Mouse (Mus musculus): ENCODE results near the gene Fam209. TPM values are rescaled to one million over a fixed set of nuclear protein-coding genes. Genes with fewer than 3 reads are reported as not detected.

Gene Fam209
- polyA plus RNA-seq (2014; fragmentation: Nextera tagmentation; extraction: Ambion mirVana) = 0.40 TPM in 1 of 2 replicates, not detected in the other

GRCm38 (mm10) chr2:172472318-172472717, at the start of gene Fam209:
TSS of gene Fam209 (plus strand) at chr2:172472520.
- no peak for ATAC-seq (ENCODE audit: low FRiP score, low TSS enrichment)
- H3K9me3 ChIP-seq (ENCODE audit: control insufficient read depth, low read length) = no peaks in the 10 kb centered on the region
- no peak within 1 kb of the TSS for H3K27ac ChIP-seq (ENCODE audit: low read depth, low read length)
- no peak within 1 kb of the TSS for H3K9ac ChIP-seq (ENCODE audit: low read depth, low read length)
- no peaks in the 10 kb centered on the region for H3K27me3 ChIP-seq (ENCODE audit: control insufficient read depth, insufficient read depth, low read length)
- 89% methylated on average over 11 of the region's 11 CpGs for WGBS
- H3K36me3 ChIP-seq (ENCODE audit: control insufficient read depth, insufficient read depth, low read length) = peaks cover 24% of the 10 kb centered on the region
- no peak within 1 kb of the TSS for H3K4me3 ChIP-seq (ENCODE audit: low read length)
- H3K4me1 ChIP-seq (ENCODE audit: control insufficient read depth, insufficient read depth, low read length) = no peaks in the 10 kb centered on the region
- no peak within 1 kb of the TSS for H3K4me2 ChIP-seq (replicated peaks; ENCODE audit: low read depth, low read length)

GRCm38 (mm10) chr2:172430609-172431008, 41.7 kb upstream of the Fam209 start:
- Histone ChIP-seq H3K27me3 (ENCODE audit: control insufficient read depth, insufficient read depth, low read length) (no peaks in the 10 kb centered on the region), H3K36me3 (ENCODE audit: control insufficient read depth, insufficient read depth, low read length) (no peaks in the 10 kb centered on the region), H3K4me2 (replicated peaks; ENCODE audit: low read depth, low read length) (no peak overlapping the region), H3K27ac (ENCODE audit: low read depth, low read length) (no peak overlapping the region), H3K4me1 (ENCODE audit: control insufficient read depth, insufficient read depth, low read length) (no peaks in the 10 kb centered on the region), H3K9ac (ENCODE audit: low read depth, low read length) (no peak overlapping the region), H3K9me3 (ENCODE audit: control insufficient read depth, low read length) (no peaks in the 10 kb centered on the region), H3K4me3 (ENCODE audit: low read length) (no peak overlapping the region)
- WGBS = 63% methylated on average over 1 of the region's 1 CpGs
- peak; percentile 49; the same call in 1 of the 2 replicates for ATAC-seq (ENCODE audit: low FRiP score, low TSS enrichment)

GRCm38 (mm10) chr2:172433746-172434145, 38.6 kb upstream of the Fam209 start:
- Histone ChIP-seq H3K4me3 (ENCODE audit: low read length) (no peak overlapping the region), H3K36me3 (ENCODE audit: control insufficient read depth, insufficient read depth, low read length) (no peaks in the 10 kb centered on the region), H3K27me3 (ENCODE audit: control insufficient read depth, insufficient read depth, low read length) (no peaks in the 10 kb centered on the region), H3K4me2 (replicated peaks; ENCODE audit: low read depth, low read length) (no peak overlapping the region), H3K9me3 (ENCODE audit: control insufficient read depth, low read length) (no peaks in the 10 kb centered on the region), H3K4me1 (ENCODE audit: control insufficient read depth, insufficient read depth, low read length) (no peaks in the 10 kb centered on the region), H3K27ac (ENCODE audit: low read depth, low read length) (no peak overlapping the region), H3K9ac (ENCODE audit: low read depth, low read length) (no peak overlapping the region)
- ATAC-seq (ENCODE audit: low FRiP score, low TSS enrichment) = no peak
- 47% methylated on average over 5 of the region's 5 CpGs for WGBS

- Histone ChIP-seq H3K9ac (ENCODE audit: low read depth, low read length) (no peak overlapping the region), H3K27me3 (ENCODE audit: control insufficient read depth, insufficient read depth, low read length) (no peaks in the 10 kb centered on the region), H3K36me3 (ENCODE audit: control insufficient read depth, insufficient read depth, low read length) (no peaks in the 10 kb centered on the region), H3K9me3 (ENCODE audit: control insufficient read depth, low read length) (no peaks in the 10 kb centered on the region), H3K4me3 (ENCODE audit: low read length) (no peak overlapping the region), H3K4me1 (ENCODE audit: control insufficient read depth, insufficient read depth, low read length) (peaks cover 14% of the 10 kb centered on the region; the same call in 1 of the 2 replicates), H3K4me2 (replicated peaks; ENCODE audit: low read depth, low read length) (no peak overlapping the region), H3K27ac (ENCODE audit: low read depth, low read length) (no peak overlapping the region)
- ATAC-seq (ENCODE audit: low FRiP score, low TSS enrichment) = no peak
- WGBS = 70% methylated on average over 16 of the region's 16 CpGs
Observed at GRCm38 (mm10) chr2:172437371-172437952, 34.9 kb upstream of the Fam209 start.

- Histone ChIP-seq H3K4me2 (replicated peaks; ENCODE audit: low read depth, low read length) (peak within 1 kb of the TSS; percentile 71), H3K9ac (ENCODE audit: low read depth, low read length) (peak within 1 kb of the TSS; percentile 67), H3K4me1 (ENCODE audit: control insufficient read depth, insufficient read depth, low read length) (peaks cover 14% of the 10 kb centered on the region; the same call in 1 of the 2 replicates), H3K27ac (ENCODE audit: low read depth, low read length) (no peak within 1 kb of the TSS), H3K36me3 (ENCODE audit: control insufficient read depth, insufficient read depth, low read length) (no peaks in the 10 kb centered on the region; the same call in 1 of the 2 replicates), H3K9me3 (ENCODE audit: control insufficient read depth, low read length) (no peaks in the 10 kb centered on the region), H3K4me3 (ENCODE audit: low read length) (peak within 1 kb of the TSS; percentile 77), H3K27me3 (ENCODE audit: control insufficient read depth, insufficient read depth, low read length) (no peaks in the 10 kb centered on the region)
- WGBS = 2% methylated on average over 35 of the region's 35 CpGs
- ATAC-seq (ENCODE audit: low FRiP score, low TSS enrichment) = peak; percentile 98
Observed at GRCm38 (mm10) chr2:172439843-172440639, 32.3 kb upstream of the Fam209 start, which contains the start of gene Rtf2. TSS of gene Rtf2 (plus strand) at chr2:172440556.

- Histone ChIP-seq H3K4me3 (ENCODE audit: low read length) (peak overlapping the region; percentile 77), H3K4me2 (replicated peaks; ENCODE audit: low read depth, low read length) (peak overlapping the region; percentile 71), H3K27me3 (ENCODE audit: control insufficient read depth, insufficient read depth, low read length) (no peaks in the 10 kb centered on the region), H3K9me3 (ENCODE audit: control insufficient read depth, low read length) (no peaks in the 10 kb centered on the region), H3K36me3 (ENCODE audit: control insufficient read depth, insufficient read depth, low read length) (peaks cover under 1% of the 10 kb centered on the region; the same call in 1 of the 2 replicates), H3K9ac (ENCODE audit: low read depth, low read length) (peak overlapping the region; percentile 67), H3K27ac (ENCODE audit: low read depth, low read length) (no peak overlapping the region), H3K4me1 (ENCODE audit: control insufficient read depth, insufficient read depth, low read length) (peaks cover 14% of the 10 kb centered on the region; the same call in 1 of the 2 replicates)
- no peak; the same call in 1 of the 2 replicates for ATAC-seq (ENCODE audit: low FRiP score, low TSS enrichment)
- WGBS = 1% methylated on average over 21 of the region's 21 CpGs
Observed at GRCm38 (mm10) chr2:172440640-172441005, 31.7 kb upstream of the Fam209 start.

GRCm38 (mm10) chr2:172441176-172441575, 31.1 kb upstream of the Fam209 start:
- no peak overlapping the region for H3K27ac ChIP-seq (ENCODE audit: low read depth, low read length)
- no peak for ATAC-seq (ENCODE audit: low FRiP score, low TSS enrichment)
- H3K4me1 ChIP-seq (ENCODE audit: control insufficient read depth, insufficient read depth, low read length) = peaks cover 14% of the 10 kb centered on the region; the same call in 1 of the 2 replicates
- peaks cover 6% of the 10 kb centered on the region; the same call in 1 of the 2 replicates for H3K36me3 ChIP-seq (ENCODE audit: control insufficient read depth, insufficient read depth, low read length)
- peak overlapping the region; percentile 77 for H3K4me3 ChIP-seq (ENCODE audit: low read length)
- peak overlapping the region; percentile 71 for H3K4me2 ChIP-seq (replicated peaks; ENCODE audit: low read depth, low read length)
- peak overlapping the region; percentile 67 for H3K9ac ChIP-seq (ENCODE audit: low read depth, low read length)
- H3K9me3 ChIP-seq (ENCODE audit: control insufficient read depth, low read length) = no peaks in the 10 kb centered on the region
- H3K27me3 ChIP-seq (ENCODE audit: control insufficient read depth, insufficient read depth, low read length) = no peaks in the 10 kb centered on the region
- WGBS = 32% methylated on average over 6 of the region's 6 CpGs

GRCm38 (mm10) chr2:172445617-172446016, 26.7 kb upstream of the Fam209 start:
- WGBS = 94% methylated on average over 4 of the region's 4 CpGs
- no peaks in the 10 kb centered on the region for H3K9me3 ChIP-seq (ENCODE audit: control insufficient read depth, low read length)
- H3K27ac ChIP-seq (ENCODE audit: low read depth, low read length) = no peak overlapping the region
- H3K36me3 ChIP-seq (ENCODE audit: control insufficient read depth, insufficient read depth, low read length) = peaks cover 49% of the 10 kb centered on the region
- H3K27me3 ChIP-seq (ENCODE audit: control insufficient read depth, insufficient read depth, low read length) = no peaks in the 10 kb centered on the region
- peaks cover 8% of the 10 kb centered on the region; the same call in 1 of the 2 replicates for H3K4me1 ChIP-seq (ENCODE audit: control insufficient read depth, insufficient read depth, low read length)
- no peak overlapping the region for H3K4me2 ChIP-seq (replicated peaks; ENCODE audit: low read depth, low read length)
- no peak for ATAC-seq (ENCODE audit: low FRiP score, low TSS enrichment)
- H3K9ac ChIP-seq (ENCODE audit: low read depth, low read length) = no peak overlapping the region
- no peak overlapping the region for H3K4me3 ChIP-seq (ENCODE audit: low read length)

GRCm38 (mm10) chr2:172447317-172447716, 25.0 kb upstream of the Fam209 start:
- Histone ChIP-seq H3K36me3 (ENCODE audit: control insufficient read depth, insufficient read depth, low read length) (peaks cover 59% of the 10 kb centered on the region), H3K27ac (ENCODE audit: low read depth, low read length) (no peak overlapping the region), H3K4me1 (ENCODE audit: control insufficient read depth, insufficient read depth, low read length) (no peaks in the 10 kb centered on the region), H3K4me2 (replicated peaks; ENCODE audit: low read depth, low read length) (no peak overlapping the region), H3K9ac (ENCODE audit: low read depth, low read length) (no peak overlapping the region), H3K9me3 (ENCODE audit: control insufficient read depth, low read length) (no peaks in the 10 kb centered on the region), H3K27me3 (ENCODE audit: control insufficient read depth, insufficient read depth, low read length) (no peaks in the 10 kb centered on the region), H3K4me3 (ENCODE audit: low read length) (no peak overlapping the region)
- no peak for ATAC-seq (ENCODE audit: low FRiP score, low TSS enrichment)
- WGBS = 94% methylated on average over 6 of the region's 6 CpGs

All from kidney, embryonic 14.5 days (tissue).